Mouse (Mus musculus) spleen, postnatal 10 days (tissue): Measurements from ENCODE around the gene Defb21.

Experiments used
- DNase-seq, 2 experiments: peaks; one replicate each; pipeline ENCODE4 v3.0.0; 2021 to 2022; ENCODE audit warnings: low spot score in 2 of 2

Defb21 gene

DNA sequence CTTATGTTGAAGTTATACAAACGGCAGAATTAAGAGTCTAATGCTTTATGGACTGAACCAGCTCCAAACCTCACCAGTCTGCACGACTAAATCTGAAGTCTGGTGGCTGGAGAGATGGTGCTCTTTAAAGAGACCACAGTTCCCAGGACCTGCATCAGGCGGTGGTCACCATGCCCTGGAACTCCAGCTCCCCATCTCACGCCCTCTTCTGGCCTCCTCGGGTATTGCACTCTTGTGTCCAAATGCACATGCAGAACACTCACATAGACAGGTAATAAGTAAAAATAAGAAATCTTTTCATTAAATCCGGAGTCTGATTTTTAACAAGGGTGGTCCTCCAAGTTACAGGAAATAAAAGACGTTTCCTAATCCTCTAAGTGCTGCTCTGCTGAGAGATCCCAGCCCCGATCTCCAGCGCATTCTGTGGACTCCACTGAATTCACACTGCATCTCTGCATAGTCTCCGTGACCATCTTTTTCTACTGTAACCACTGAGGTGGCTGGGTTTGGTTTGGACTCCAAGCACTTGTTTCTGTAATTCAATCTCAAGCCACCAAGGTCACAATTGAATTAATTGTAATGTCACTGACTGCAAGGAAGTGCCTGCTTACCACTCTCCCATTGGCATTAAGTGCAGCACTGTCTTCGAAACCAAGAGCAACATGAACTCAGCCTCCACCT is at the start of gene Defb21:
Gene Defb21 (plus strand): TSS at position 631 of the 681 bp plus-strand sequence.
- peak in 1 of 2 experiments; percentile 48 for DNase-seq

DNA sequence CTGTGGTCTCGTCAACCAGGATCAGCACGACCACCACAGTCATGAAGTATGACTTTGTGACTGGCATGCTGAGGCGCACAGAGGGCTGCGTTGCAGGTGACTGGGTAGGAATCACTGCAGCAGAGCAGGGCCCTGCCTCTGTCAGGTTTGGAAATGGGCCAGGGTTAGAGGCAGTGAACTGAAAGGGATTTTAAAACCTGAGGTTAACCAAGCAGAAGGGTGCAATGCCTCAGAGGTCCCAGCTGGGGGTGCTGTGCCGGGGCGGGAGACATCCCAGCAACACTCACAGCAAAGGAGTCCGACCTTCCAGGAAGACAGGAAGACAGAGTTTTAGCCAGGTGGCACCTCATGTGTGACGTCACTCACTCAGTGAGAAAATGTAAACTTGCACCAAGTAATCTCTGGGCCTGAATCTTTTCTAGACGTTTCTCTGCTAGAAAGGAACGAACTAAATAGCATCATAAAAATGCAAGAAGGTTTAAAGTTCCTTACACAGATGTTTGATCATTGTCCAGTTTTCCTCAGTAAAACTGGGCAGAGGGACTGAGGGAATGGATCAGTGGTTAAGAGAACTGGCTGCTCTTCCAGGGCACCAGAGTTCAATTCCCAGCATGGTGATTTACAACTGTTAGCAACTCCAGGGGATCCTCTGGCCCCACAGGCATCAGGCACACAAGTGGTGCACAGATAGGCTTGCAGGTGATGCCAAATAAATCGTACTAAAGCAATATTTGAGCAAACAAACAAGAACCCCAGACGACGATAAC is 32.4 kb upstream of the Defb21 start, which contains the start of gene Defb29:
Gene Defb29 (minus strand): TSS at position 155 of the 767 bp plus-strand sequence.
- no peak for DNase-seq

DNA sequence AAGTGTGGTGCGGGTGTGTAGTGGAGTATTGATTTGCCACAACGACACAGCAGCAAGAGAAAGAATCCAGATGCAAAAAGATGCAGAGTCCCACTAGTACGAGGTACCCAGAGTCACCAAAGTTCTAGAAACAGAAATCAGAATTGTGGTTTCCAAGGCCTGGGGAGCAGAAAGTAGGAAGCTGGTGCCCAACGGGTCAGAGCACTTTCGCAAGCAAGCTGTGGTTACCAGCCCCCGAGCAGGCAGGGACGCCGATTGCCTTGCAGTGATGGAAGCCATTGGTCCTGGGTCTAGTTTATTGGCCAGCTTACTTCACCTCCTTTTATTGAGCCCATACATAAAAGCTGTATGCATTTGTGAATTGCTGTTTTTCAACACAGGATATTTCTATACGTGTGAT is 30.6 kb upstream of the Defb21 start:
- no peak for DNase-seq

GRCm38 (mm10) chr2:152542897-152543296 is 29.6 kb upstream of the Defb21 start:
- no peak for DNase-seq

GRCm38 (mm10) chr2:152543478-152543877 is 29.1 kb upstream of the Defb21 start:
- no peak for DNase-seq

DNA sequence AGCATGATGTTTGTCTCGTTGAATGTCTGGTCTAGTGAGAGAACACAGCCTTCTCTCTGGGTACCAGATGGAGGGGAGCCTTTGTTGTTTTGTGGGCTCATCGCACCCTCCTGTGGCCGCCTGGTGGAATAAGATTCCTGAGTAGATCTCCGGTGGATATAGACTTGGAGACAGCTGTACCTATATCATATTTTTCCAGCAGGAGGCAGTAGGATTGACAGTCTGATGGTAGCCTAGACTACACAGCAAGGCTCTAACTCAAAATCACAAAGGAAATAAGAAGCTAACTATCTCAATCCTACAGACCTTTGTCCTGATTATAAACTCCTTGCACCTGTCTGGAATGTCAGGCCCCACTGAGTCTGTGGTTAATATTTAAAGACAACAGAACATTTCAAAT is 27.9 kb upstream of the Defb21 start:
- DNase-seq = peak in 1 of 2 experiments; percentile 17

DNA sequence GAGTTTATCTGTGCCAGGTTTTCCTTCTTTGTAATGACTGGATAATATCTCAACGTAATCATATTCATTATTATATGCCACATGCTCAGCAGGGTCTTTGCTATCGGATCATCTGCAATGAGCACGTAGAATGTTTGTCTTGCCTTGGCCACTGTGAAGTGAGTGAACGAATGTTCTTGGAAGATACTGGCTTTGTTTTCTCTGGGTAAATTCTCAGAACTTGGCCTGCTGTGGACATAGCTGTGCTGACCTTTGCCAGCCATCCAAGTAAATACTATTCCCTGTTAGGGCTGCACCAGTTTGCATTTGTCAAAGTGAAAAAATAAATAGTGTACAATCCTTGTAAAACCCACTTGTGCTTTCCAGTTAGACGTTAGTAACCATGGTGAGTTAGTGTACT is 24.4 kb upstream of the Defb21 start:
- no peak for DNase-seq

DNA sequence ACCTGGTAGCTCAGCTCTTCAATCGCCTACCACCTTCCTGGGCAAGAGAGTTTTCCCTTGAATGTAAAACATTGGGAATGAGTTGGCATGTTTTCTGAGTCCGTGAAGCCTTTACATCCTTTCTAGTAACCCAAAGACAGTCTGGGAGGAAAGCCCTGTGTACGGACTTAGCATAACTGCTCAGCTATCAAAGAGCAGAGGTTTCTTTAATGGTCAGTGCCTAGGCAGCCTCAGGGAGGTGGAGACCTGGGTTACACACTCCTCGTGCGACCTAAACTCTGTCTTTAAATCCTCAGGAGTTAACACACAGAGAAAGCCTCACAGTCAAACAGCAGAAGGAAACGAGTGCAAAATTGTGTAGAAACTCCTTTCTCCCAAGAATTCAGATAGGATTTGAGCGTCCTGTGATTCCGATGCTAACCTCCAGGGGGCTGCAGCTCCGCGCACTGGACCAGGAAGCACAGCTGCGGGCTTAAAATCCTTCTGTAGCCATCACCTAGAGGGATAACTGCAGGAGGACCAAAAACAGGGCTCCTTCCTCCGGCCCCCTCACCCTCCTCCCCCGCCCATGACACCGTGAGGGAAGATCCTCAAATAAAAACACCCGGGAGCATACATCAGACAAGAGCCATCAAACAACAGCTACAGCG is 18.6 kb upstream of the Defb21 start:
- peak in 1 of 2 experiments; percentile 40 for DNase-seq

DNA sequence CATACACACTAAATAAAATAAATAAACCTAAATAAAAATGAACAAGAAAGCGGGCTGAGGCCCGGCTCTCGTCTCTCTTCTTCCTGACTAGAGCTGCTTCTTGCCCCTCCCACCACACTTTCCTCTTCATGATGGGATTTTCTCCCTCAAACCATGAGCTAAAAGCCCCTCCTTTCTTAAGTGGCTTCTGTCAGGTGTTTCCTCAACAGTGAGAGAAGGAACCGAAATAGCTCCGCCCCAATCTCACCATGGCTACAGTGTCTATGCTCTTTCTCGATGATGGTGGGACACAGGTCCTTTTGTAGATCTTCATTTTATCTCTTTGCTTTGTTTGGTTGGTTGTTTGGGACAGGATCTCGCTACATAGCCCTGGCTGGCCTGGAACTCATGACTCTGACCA is 15.9 kb upstream of the Defb21 start:
- no peak for DNase-seq

GRCm38 (mm10) chr2:152569038-152569437 is 3.5 kb upstream of the Defb21 start, which contains the start of gene Gm17416:
TSS of gene Gm17416 (plus strand) at chr2:152569338.
- DNase-seq = no peak

- DNase-seq = no peak
These were observed 2.7 kb upstream of the Defb21 start for GRCm38 (mm10) chr2:152569881-152570280.

DNA sequence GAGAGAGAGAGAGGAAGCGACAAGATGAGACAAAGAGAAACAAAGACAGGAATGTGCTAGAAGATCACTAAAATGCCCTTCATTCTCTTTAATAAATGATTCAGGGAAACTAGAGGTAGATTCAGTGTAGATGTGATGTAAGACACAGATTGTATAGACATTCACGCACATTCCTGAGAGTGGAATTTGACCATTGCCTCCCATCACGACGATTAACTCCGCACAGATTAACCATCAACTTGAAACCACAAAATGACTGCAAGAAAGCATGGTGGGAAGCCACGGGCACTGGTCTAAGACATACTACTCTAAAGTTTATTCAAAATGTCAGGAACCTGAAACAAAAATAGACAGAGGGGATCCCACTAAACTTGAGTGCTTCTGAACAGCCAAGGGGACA is 2.2 kb upstream of the Defb21 start:
- no peak for DNase-seq

DNA sequence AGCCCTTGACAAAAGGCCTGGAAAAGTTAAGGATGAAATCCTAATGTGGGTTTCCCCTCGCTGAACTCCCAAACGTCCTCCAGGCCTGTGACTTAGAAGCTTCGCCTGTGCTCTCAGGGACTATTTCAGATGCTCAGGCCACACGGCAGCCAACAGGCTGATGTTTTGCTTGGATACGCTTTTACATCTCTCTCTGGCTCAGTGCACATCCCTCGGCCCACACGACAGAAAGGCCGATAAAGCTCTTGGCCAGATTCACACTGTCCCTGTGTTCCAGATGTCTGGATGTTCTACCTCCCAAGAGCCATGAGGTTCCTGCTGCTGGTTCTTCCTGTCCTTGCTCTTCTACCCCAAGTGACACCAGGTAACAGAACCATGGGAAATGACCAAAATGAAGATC is 940 bp downstream of the Defb21 start:
- DNase-seq = no peak

DNA sequence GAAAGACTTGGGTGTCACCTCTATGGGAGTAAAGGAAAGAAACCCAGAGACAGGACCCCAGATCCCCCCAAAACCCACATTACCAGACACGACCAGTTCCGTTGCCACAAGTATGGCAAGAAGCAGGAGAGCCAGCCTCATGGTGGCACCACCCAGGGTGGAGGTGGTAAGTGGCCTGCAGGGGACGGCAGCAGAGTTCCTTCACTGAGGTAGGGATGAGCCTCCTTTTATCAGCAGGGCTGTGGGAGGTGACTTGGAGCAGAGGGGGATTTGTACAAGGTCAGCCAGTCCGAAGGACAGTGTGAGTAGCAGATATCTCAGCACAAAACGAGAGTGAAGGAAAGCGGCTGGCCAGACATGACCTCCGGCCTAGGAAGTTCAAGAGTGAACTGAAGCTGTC is 7.6 kb downstream of the Defb21 start, which contains the start of gene Defb19:
Gene Defb19 (minus strand): TSS at position 206 of the 400 bp plus-strand sequence.
- no peak for DNase-seq

GRCm38 (mm10) chr2:152580612-152581011 is 8.1 kb downstream of the Defb21 start:
- DNase-seq = no peak

DNA sequence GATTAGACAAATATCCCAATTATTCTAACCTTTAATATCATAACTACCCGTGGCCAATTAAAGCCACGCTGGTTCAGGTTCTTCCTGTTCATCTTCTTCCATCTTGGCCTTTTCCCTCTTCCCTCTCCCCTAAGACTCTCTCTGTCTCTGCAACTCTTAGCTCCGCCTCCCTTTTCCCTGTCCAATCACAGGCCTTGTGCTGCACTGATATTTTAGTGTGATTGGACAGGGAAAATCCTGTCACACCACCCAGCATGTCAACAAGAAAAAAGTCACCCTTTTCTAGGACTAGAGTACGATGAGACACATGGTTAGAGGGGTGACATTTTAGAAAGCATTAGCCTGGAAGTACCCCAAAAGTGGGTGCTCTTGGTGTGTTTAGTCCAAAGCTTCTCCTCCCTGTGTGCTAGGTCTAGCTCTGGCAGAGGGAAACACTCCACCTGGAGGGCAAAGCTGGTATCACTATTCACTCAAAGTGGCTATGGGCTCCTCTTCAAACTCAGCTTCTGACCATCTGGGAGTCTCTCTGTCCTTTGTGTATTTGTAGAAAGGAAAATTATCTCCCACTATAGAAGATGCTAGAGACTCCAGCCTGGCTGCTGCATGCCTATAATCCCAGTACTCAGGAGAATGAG is 14.5 kb downstream of the Defb21 start:
- peak in 1 of 2 experiments; percentile 22 for DNase-seq

DNA sequence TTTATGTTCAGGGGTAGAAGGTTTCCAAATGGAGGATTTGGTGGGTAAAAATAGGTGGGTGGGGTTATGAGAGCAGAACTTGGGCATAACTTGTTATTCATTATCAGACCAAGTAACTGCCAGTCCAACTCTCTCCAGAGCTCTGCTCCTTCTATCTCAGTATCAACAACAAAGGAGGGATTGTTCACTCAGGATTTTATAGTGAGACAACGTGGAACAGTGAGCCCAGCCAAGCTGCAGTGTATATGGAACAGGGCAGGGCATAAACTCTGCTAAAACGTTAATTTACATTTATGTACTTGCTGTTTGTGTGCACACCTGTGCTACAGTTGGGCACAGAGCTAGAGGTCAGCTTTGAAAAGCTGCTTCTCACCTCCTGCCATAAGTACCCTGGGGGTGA is 15.9 kb downstream of the Defb21 start:
- no peak for DNase-seq

- no peak for DNase-seq
These were observed 16.5 kb downstream of the Defb21 start for GRCm38 (mm10) chr2:152589021-152589420.

- no peak for DNase-seq
These were observed 26.8 kb downstream of the Defb21 start, which contains the start of gene Defb45 for GRCm38 (mm10) chr2:152599299-152599698. TSS of gene Defb45 (minus strand) at chr2:152599399.

- no peak for DNase-seq
These were observed 27.5 kb downstream of the Defb21 start for GRCm38 (mm10) chr2:152600076-152600475.

DNA sequence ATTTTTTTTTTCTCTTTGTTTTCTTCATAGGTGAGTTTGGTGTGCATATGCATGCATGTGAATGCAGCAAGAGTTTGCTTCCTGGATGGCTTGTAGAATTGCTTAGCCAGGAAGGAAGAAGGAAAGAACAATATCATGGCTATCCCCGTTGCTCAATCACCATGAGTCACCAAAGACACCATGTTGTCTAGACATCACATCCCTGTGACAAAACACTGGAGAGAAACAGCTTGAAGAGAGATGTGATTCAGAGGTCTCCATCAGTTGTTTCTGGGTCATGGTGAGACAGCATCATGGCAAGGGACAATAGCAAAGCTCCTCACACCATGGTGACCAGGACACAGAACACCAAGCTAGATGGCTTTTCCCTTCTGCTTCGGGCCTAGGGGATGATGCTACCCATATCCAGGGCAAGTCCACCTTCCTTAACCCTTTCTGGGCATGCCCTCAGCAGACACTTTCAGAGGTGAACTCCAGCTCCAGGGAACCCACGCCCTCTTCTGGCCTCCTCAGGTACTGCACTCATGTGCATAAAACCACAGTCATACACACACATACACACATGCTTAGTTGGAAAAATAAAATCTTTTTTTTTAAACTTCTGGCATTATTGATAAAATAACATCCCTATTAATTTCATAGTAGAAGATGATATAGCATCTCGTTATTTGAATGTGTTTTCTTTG is 28.9 kb downstream of the Defb21 start:
- DNase-seq = no peak
